Mouse (Mus musculus): ENCODE results near the gene Acadl. TPM values are rescaled to one million over a fixed set of nuclear protein-coding genes. Genes with fewer than 3 reads are reported as not detected.

Acadl gene
- total and polyA plus RNA-seq, 2 experiments from 2014 or later: 5.4 to 55.4 TPM

- peak; percentile 58 for DNase-seq (ENCODE audit: low spot score)
- no peaks in the 10 kb centered on the region for H3K9me3 ChIP-seq (ENCODE audit: low read length)
- no peak for TF ChIP-seq CTCF (IDR thresholded peaks at IDR 0.05)
- WGBS: under 1% methylated on average over 39 of the region's 39 CpGs
- peak overlapping the region; percentile 96 for H3K9ac ChIP-seq (replicated peaks; ENCODE audit: low read length, poor library complexity, severe bottlenecking)
- peaks cover 8% of the 10 kb centered on the region; the same call in 1 of the 2 replicates for H3K4me1 ChIP-seq (ENCODE audit: insufficient read depth, low read length)
- H3K27me3 ChIP-seq (ENCODE audit: insufficient read depth, low read length): no peaks in the 10 kb centered on the region
- peak overlapping the region; percentile 75 for H3K4me2 ChIP-seq (ENCODE audit: low read depth, low read length, poor library complexity, severe bottlenecking)
- peak overlapping the region; percentile 83 for H3K4me3 ChIP-seq (ENCODE audit: low read depth, low read length)
- ATAC-seq (ENCODE audit: low FRiP score): peak; percentile 8
- H3K36me3 ChIP-seq (ENCODE audit: insufficient read depth, low read length): no peaks in the 10 kb centered on the region
- H3K27ac ChIP-seq (ENCODE audit: low read depth, low read length): peak overlapping the region; percentile 99
Measured at GRCm38 (mm10) chr1:66815941-66816777, 46.9 kb downstream of the Acadl start.

GRCm38 (mm10) chr1:66814756-66815155 lies 48.3 kb downstream of the Acadl start:
- WGBS: 57% methylated on average over 8 of the region's 8 CpGs
- peaks cover 3% of the 10 kb centered on the region; the same call in 1 of the 2 replicates for H3K4me1 ChIP-seq (ENCODE audit: insufficient read depth, low read length)
- H3K4me2 ChIP-seq (ENCODE audit: low read depth, low read length, poor library complexity, severe bottlenecking): no peak overlapping the region
- H3K36me3 ChIP-seq (ENCODE audit: insufficient read depth, low read length): no peaks in the 10 kb centered on the region
- no peaks in the 10 kb centered on the region for H3K27me3 ChIP-seq (ENCODE audit: insufficient read depth, low read length)
- DNase-seq (ENCODE audit: low spot score) (no peak), ATAC-seq (ENCODE audit: low FRiP score) (no peak)
- H3K9me3 ChIP-seq (ENCODE audit: low read length): no peaks in the 10 kb centered on the region
- no peak overlapping the region for H3K27ac ChIP-seq (ENCODE audit: low read depth, low read length)
- H3K9ac ChIP-seq (replicated peaks; ENCODE audit: low read length, poor library complexity, severe bottlenecking): no peak overlapping the region
- H3K4me3 ChIP-seq (ENCODE audit: low read depth, low read length): no peak overlapping the region
- no peak for TF ChIP-seq CTCF (IDR thresholded peaks at IDR 0.05)

- no peak overlapping the region for H3K27ac ChIP-seq (ENCODE audit: low read depth, low read length)
- H3K9ac ChIP-seq (replicated peaks; ENCODE audit: low read length, poor library complexity, severe bottlenecking): no peak overlapping the region
- ATAC-seq (ENCODE audit: low FRiP score) (no peak), DNase-seq (ENCODE audit: low spot score) (no peak)
- WGBS: 88% methylated on average over 1 of the region's 1 CpGs
- no peak overlapping the region for H3K4me2 ChIP-seq (ENCODE audit: low read depth, low read length, poor library complexity, severe bottlenecking)
- H3K36me3 ChIP-seq (ENCODE audit: insufficient read depth, low read length): no peaks in the 10 kb centered on the region
- H3K9me3 ChIP-seq (ENCODE audit: low read length): no peaks in the 10 kb centered on the region
- peaks cover 3% of the 10 kb centered on the region; the same call in 1 of the 2 replicates for H3K4me1 ChIP-seq (ENCODE audit: insufficient read depth, low read length)
- TF ChIP-seq CTCF (IDR thresholded peaks at IDR 0.05): peak; percentile 17; the same call in 1 of the 2 replicates
- no peak overlapping the region for H3K4me3 ChIP-seq (ENCODE audit: low read depth, low read length)
- no peaks in the 10 kb centered on the region for H3K27me3 ChIP-seq (ENCODE audit: insufficient read depth, low read length)
Measured at GRCm38 (mm10) chr1:66813191-66813590, 49.9 kb downstream of the Acadl start.

GRCm38 (mm10) chr1:66806821-66807220 lies 56.3 kb downstream of the Acadl start:
- Histone ChIP-seq H3K36me3 (ENCODE audit: insufficient read depth, low read length) (no peaks in the 10 kb centered on the region), H3K27me3 (ENCODE audit: insufficient read depth, low read length) (no peaks in the 10 kb centered on the region), H3K9ac (replicated peaks; ENCODE audit: low read length, poor library complexity, severe bottlenecking) (no peak overlapping the region), H3K4me2 (ENCODE audit: low read depth, low read length, poor library complexity, severe bottlenecking) (no peak overlapping the region), H3K9me3 (ENCODE audit: low read length) (no peaks in the 10 kb centered on the region), H3K4me3 (ENCODE audit: low read depth, low read length) (no peak overlapping the region), H3K4me1 (ENCODE audit: insufficient read depth, low read length) (no peaks in the 10 kb centered on the region), H3K27ac (ENCODE audit: low read depth, low read length) (no peak overlapping the region)
- TF ChIP-seq CTCF (IDR thresholded peaks at IDR 0.05): no peak
- ATAC-seq (ENCODE audit: low FRiP score) (no peak), DNase-seq (ENCODE audit: low spot score) (no peak)
- 88% methylated on average over 1 of the region's 1 CpGs for WGBS

GRCm38 (mm10) chr1:66805408-66805807 lies 57.7 kb downstream of the Acadl start:
- no peak overlapping the region for H3K4me3 ChIP-seq (ENCODE audit: low read depth, low read length)
- no peaks in the 10 kb centered on the region for H3K9me3 ChIP-seq (ENCODE audit: low read length)
- no peaks in the 10 kb centered on the region; the same call in 1 of the 2 replicates for H3K36me3 ChIP-seq (ENCODE audit: insufficient read depth, low read length)
- no peak overlapping the region for H3K27ac ChIP-seq (ENCODE audit: low read depth, low read length)
- ATAC-seq (ENCODE audit: low FRiP score) (no peak), DNase-seq (ENCODE audit: low spot score) (no peak)
- no peak for TF ChIP-seq CTCF (IDR thresholded peaks at IDR 0.05)
- H3K4me2 ChIP-seq (ENCODE audit: low read depth, low read length, poor library complexity, severe bottlenecking): no peak overlapping the region
- H3K4me1 ChIP-seq (ENCODE audit: insufficient read depth, low read length): no peaks in the 10 kb centered on the region
- WGBS: 90% methylated on average over 1 of the region's 1 CpGs
- no peak overlapping the region for H3K9ac ChIP-seq (replicated peaks; ENCODE audit: low read length, poor library complexity, severe bottlenecking)
- H3K27me3 ChIP-seq (ENCODE audit: insufficient read depth, low read length): no peaks in the 10 kb centered on the region

DNA sequence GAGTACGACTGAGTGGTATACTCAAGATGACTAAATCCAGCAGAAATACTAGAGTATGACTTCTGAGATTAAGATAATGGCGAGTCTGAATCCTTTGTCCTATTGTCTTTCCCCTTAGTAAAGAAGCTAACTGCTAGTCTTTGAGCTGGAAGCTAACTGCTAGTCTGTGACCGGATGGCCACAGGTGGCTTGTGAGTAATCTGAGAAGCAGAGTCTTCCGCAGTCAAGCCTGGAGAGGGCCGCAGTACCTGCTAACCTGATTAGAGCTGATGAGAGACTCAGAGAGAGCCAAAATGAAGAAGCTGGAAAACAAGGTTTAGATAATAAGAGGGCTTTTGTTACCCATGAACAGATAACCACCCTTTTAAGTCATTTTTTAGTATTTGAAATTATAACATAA lies 58.4 kb downstream of the Acadl start:
- H3K27ac ChIP-seq (ENCODE audit: low read depth, low read length): no peak overlapping the region
- H3K9ac ChIP-seq (replicated peaks; ENCODE audit: low read length, poor library complexity, severe bottlenecking): no peak overlapping the region
- DNase-seq (ENCODE audit: low spot score): no peak
- H3K27me3 ChIP-seq (ENCODE audit: insufficient read depth, low read length): no peaks in the 10 kb centered on the region
- no peaks in the 10 kb centered on the region for H3K9me3 ChIP-seq (ENCODE audit: low read length)
- no peaks in the 10 kb centered on the region for H3K4me1 ChIP-seq (ENCODE audit: insufficient read depth, low read length)
- 60% methylated on average over 5 of the region's 5 CpGs for WGBS
- H3K36me3 ChIP-seq (ENCODE audit: insufficient read depth, low read length): peaks cover 5% of the 10 kb centered on the region
- no peak for TF ChIP-seq CTCF (IDR thresholded peaks at IDR 0.05)
- no peak for ATAC-seq (ENCODE audit: low FRiP score)
- H3K4me3 ChIP-seq (ENCODE audit: low read depth, low read length): no peak overlapping the region
- H3K4me2 ChIP-seq (ENCODE audit: low read depth, low read length, poor library complexity, severe bottlenecking): no peak overlapping the region
